Mouse (Mus musculus): Measurements from ENCODE around the gene Qrich2. TPM values are rescaled to one million over a fixed set of nuclear protein-coding genes. Genes with fewer than 3 reads are reported as not detected.
A peak's percentile ranks its signal among the peaks of the same experiment; 100 is the strongest.
"Not testable (repeated sequence)": the region's sequence is repeated elsewhere in the genome, so short reads cannot be mapped to it uniquely, and the experiment has no call there.

Qrich2 gene
- total and polyA plus RNA-seq, 3 experiments = 0.29 to 0.38 (median 0.32) TPM

DNA sequence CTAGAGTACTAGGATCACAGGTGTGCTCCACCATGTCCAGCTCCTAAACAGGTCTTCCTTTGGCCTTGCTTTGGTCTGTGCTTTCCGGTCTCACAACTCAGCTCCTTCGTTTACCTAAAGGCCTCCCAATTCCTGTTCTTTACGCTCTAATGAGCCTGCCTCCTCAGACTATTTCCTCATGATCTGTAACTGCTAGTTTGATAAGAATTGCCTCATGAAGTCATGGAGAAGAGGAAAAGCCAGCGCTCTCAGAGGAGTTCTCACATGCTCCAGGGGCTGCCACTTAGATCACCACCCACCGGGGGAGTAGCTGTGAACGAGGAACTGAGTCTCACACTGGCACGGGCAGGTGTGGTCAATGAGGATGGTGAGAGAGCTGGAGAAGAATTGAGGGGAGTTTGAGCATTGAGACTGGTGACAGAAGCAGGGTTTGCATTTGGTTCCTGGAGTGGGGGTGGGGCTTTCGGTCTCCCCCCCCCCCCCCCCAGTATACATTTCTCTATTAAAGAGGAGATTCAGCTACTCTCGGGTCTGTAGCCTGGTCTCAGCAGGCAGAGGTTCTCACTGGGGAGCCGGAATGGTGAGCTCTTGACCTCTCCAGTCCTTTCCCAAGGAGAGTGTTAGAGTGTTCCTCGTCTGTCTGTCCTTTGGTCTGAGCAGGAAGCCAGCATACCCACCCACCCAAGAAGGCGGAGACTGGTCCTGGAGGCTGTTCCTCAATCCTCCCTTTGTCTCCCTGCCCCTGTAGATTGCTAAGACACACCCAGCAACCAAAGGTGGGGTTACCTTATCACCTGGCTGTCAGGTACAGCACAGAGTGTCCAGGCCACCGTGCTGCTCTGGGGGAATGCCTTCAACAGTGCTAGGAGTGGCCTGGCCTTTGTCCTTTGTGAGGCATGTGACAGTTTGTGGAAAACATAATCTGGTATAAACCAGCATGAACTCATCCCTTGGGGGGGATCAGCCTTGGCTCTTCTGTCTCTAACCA lies 36.9 kb downstream of the Qrich2 start (continued):
- no peak for TF ChIP-seq NRF1 (IDR thresholded peaks at IDR 0.05; ENCODE audit: low read depth, low read length)
- no peak for TF ChIP-seq PAX5 (IDR thresholded peaks at IDR 0.05; ENCODE audit: low read length)
- no peak for TF ChIP-seq TBP (conservative IDR thresholded peaks at IDR 0.05; ENCODE audit: low read depth, low read length)
- no peak for TF ChIP-seq ZNF384 (IDR thresholded peaks at IDR 0.05; ENCODE audit: low read depth, low read length)
- no peak for TF ChIP-seq E2F4 (IDR thresholded peaks at IDR 0.05; ENCODE audit: insufficient replicate concordance, low read depth, low read length)
- no peak for TF ChIP-seq MYC (IDR thresholded peaks at IDR 0.05; ENCODE audit: low read depth, low read length)
- no peak; the same call in 1 of the 2 replicates for TF ChIP-seq RCOR1 (conservative IDR thresholded peaks at IDR 0.05; ENCODE audit: low read depth, low read length)
- TF ChIP-seq KAT2A (IDR thresholded peaks at IDR 0.05; ENCODE audit: insufficient replicate concordance, low read length) = no peak
- TF ChIP-seq JUND (conservative IDR thresholded peaks at IDR 0.05; ENCODE audit: low read depth, low read length) = no peak
- TF ChIP-seq ELF1 (IDR thresholded peaks at IDR 0.05; ENCODE audit: low read depth, low read length) = peak; percentile 21; the same call in 1 of the 2 replicates
- no peak for TF ChIP-seq MEF2A (IDR thresholded peaks at IDR 0.05; ENCODE audit: borderline replicate concordance, low read depth, low read length)
- TF ChIP-seq UBTF (IDR thresholded peaks at IDR 0.05; ENCODE audit: low read depth, low read length) = no peak
- no peak for TF ChIP-seq RAD21 (IDR thresholded peaks at IDR 0.05; ENCODE audit: low read depth, low read length)
- no peak for TF ChIP-seq NELFE (IDR thresholded peaks at IDR 0.05; ENCODE audit: low read depth, low read length)
- peak; percentile 43; the same call in 1 of the 2 replicates for TF ChIP-seq MXI1 (IDR thresholded peaks at IDR 0.05; ENCODE audit: low read depth, low read length)
- no peak for TF ChIP-seq GABPA (IDR thresholded peaks at IDR 0.05; ENCODE audit: insufficient replicate concordance, low read depth, low read length)

GRCm38 (mm10) chr11:116426852-116427575 lies 39.0 kb downstream of the Qrich2 start:
- in situ Hi-C loops (cut with MboI; ENCODE audit: low pct_ligation_motif_present, low pct_unique_long_range_greater_than_20kb, low sequenced_read_pairs) = no loop called here
- peaks cover 32 to 89% of the 10 kb centered on the region in 2 experiments for H3K4me1 ChIP-seq (ENCODE audit: control insufficient read depth in 1 of 2, insufficient read depth in 2 of 2)
- no peaks in the 10 kb centered on the region for H3K27me3 ChIP-seq (replicated peaks)
- dilution Hi-C loops (cut with MboI; ENCODE audit: extremely low pct_ligation_motif_present, extremely low pct_unique_long_range_greater_than_20kb, low sequenced_read_pairs) = no loop called here
- H3K36me3 ChIP-seq (replicated peaks in 1 of 2; ENCODE audit: control insufficient read depth in 1 of 2, insufficient read depth in 1 of 2, low read length in 1 of 2) = no peaks in the 10 kb centered on the region
- H3K4me2 ChIP-seq (ENCODE audit: insufficient read depth, low read depth, poor library complexity, severe bottlenecking) = no peak overlapping the region
- no peak for DNase-seq (ENCODE audit: extremely low read depth)
- H3K9ac ChIP-seq (ENCODE audit: insufficient read depth, low read depth) = no peak overlapping the region
- H3K4me3 ChIP-seq (replicated peaks in 1 of 3; ENCODE audit: low read depth in 2 of 3, low read length in 2 of 3, poor library complexity in 1 of 3) = no peak overlapping the region
- no peak overlapping the region for H3K27ac ChIP-seq (ENCODE audit: insufficient read depth, low read depth)
- H3K9me3 ChIP-seq (replicated peaks; ENCODE audit: low read length) = no peaks in the 10 kb centered on the region
- no peak for TF ChIP-seq MEF2A (IDR thresholded peaks at IDR 0.05; ENCODE audit: borderline replicate concordance, low read depth, low read length)
- H3K79me2 ChIP-seq (replicated peaks; ENCODE audit: control insufficient read depth, extremely low read depth, insufficient read depth, poor library complexity, severe bottlenecking) = peaks cover 7% of the 10 kb centered on the region; the same call in 1 of the 2 replicates

DNA sequence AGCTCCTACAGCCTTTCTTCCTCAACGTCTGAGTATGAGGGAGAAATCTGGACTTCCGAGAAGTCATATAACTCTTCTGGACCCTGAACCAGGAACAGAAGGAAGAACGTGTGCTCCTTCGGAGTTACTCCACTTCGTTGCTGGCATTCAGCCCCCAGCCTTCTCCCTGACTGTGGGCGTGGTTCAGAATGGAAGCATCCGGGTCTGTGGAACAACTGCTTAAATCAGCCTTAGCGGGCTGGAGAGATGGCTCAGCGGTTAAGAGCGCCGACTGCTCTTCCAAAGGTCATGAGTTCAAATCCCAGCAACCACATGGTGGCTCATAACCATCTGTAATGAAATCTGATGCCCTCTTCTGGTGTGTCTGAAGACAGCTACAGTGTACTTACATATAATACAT lies 39.7 kb downstream of the Qrich2 start:
- H3K27ac ChIP-seq (ENCODE audit: insufficient read depth, low read depth) = not testable (repeated sequence)

More for the DNA sequence above, 39.7 kb downstream of the Qrich2 start:
- H3K36me3 ChIP-seq (replicated peaks in 1 of 2; ENCODE audit: control insufficient read depth in 1 of 2, insufficient read depth in 1 of 2, low read length in 1 of 2); dilution Hi-C loops (cut with MboI; ENCODE audit: extremely low pct_ligation_motif_present, extremely low pct_unique_long_range_greater_than_20kb, low sequenced_read_pairs); H3K9me3 ChIP-seq (replicated peaks; ENCODE audit: low read length); in situ Hi-C loops (cut with MboI; ENCODE audit: low pct_ligation_motif_present, low pct_unique_long_range_greater_than_20kb, low sequenced_read_pairs); H3K4me3 ChIP-seq (replicated peaks in 1 of 3; ENCODE audit: low read depth in 2 of 3, low read length in 2 of 3, poor library complexity in 1 of 3); H3K9ac ChIP-seq (ENCODE audit: insufficient read depth, low read depth); DNase-seq (ENCODE audit: extremely low read depth); H3K27me3 ChIP-seq (replicated peaks); H3K4me2 ChIP-seq (ENCODE audit: insufficient read depth, low read depth, poor library complexity, severe bottlenecking); H3K79me2 ChIP-seq (replicated peaks; ENCODE audit: control insufficient read depth, extremely low read depth, insufficient read depth, poor library complexity, severe bottlenecking): not testable (repeated sequence)
- peaks cover 33 to 87% of the 10 kb centered on the region in 2 experiments for H3K4me1 ChIP-seq (ENCODE audit: control insufficient read depth in 1 of 2, insufficient read depth in 2 of 2)

Measured in CH12.LX (cell line).